Mouse (Mus musculus): ENCODE data around the gene Ppid. TPM values are rescaled to one million over a fixed set of nuclear protein-coding genes. Genes with fewer than 3 reads are reported as not detected.
A peak's percentile ranks its signal among the peaks of the same experiment; 100 is the strongest.
"Not testable (repeated sequence)": the region's sequence is repeated elsewhere in the genome, so short reads cannot be mapped to it uniquely, and the experiment has no call there.

The Ppid gene
- total and polyA plus RNA-seq, 2 experiments from 2014 or later = 90.5 to 135 TPM

DNA sequence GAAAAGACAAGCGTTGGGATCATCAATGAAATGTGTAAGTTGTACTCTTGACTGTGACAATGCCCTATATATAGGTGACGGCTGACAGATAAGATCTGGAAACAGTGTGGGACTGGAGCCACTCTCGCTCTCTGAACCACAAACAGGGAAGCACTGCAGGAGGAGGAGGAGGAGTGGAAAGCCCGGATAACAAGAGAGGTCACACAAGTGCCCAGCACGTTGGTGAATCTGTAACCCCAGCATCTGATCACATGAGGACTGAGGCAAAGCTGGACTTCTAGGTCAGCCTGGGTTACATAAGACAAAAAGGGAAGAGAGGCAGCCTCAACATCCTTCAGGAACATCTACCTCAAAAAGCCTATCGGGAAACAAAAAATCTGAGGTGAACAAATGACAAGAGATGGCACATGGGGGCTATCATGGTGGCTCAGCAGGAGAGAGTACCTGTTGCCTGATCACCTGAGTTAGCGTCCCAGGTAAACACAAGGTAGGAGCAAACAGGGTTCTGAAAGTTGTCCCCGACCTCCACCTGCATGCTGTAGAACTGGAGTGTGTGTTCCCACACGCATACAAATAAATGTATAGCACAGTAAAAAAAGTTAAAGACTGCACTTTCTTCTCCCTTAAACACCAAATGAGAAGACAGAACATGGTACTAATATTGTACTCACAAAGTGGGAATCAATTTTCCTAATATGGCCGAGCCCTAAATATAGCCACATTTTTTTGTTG is 26.1 kb upstream of the Ppid start:
- H3K36me3 ChIP-seq (ENCODE audit: insufficient read depth) = no peaks in the 10 kb centered on the region
- H3K27ac ChIP-seq (ENCODE audit: low read depth, low read length) = no peak overlapping the region
- no peaks in the 10 kb centered on the region for H3K27me3 ChIP-seq (ENCODE audit: insufficient read depth, low read length)
- TF ChIP-seq CTCF (IDR thresholded peaks at IDR 0.05; ENCODE audit: low read depth) = no peak
- whole genome bisulfite sequencing = 84% methylated on average over 10 of the region's 10 CpGs
- no peak overlapping the region for H3K9ac ChIP-seq
- no peak overlapping the region for H3K4me2 ChIP-seq (ENCODE audit: low read depth)
- no peaks in the 10 kb centered on the region; the same call in 1 of the 2 replicates for H3K4me1 ChIP-seq (ENCODE audit: insufficient read depth)
- no peaks in the 10 kb centered on the region for H3K9me3 ChIP-seq (ENCODE audit: low read length)
- ATAC-seq (no peak), DNase-seq (no peak)
- H3K4me3 ChIP-seq (ENCODE audit: low read depth, low read length) = no peak overlapping the region

DNA sequence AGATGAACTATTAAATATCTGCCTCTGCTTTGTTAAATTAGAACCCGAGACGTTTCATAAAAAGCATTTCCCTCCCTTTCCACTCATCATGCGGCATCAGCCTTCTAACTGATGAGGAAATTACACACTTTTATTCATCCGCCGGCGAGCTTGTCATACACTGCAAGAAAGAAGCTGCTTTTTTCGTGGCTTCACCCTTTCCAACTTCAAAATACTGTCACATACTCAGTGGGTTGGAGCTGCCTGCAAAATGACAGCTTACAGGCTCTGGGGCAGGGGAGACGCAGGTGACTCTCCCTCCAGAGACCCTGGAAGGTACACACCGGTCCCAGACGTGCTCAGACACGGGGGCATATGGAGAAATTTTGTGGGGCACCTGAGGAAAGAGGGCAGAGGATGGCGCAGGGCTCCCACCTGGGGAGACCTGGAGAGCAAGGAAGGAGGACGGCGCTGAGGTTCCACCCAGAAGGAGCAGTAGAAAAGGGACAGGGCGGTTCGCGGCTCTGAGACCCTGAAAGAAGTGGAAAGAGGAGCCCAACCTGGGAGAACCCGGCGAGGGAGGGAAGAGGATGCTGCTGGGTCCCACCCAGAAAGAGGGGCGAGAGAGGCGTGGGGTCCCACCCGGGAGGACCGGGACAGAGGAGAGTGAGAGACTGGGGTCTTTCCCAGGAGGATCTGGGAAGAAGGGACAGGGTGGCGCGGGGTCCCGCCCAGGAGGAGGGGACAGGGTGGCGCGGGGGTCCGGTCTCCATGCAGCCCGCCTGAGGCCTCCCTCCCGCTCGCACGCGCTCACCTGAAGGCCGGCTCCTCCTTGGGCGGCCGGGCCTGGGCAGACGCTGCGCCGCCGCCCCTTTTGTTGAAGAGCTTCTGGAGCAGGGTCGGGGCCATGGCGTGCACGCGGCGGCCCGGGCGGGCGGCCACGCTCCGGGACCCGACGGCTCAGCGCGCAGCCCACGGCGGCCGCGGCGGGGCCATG is 24.1 kb upstream of the Ppid start:
- H3K4me1 ChIP-seq (ENCODE audit: insufficient read depth) = no peaks in the 10 kb centered on the region; the same call in 1 of the 2 replicates
- peak overlapping the region; percentile 86 for H3K4me3 ChIP-seq (ENCODE audit: low read depth, low read length)
- peak; percentile 6; the same call in 1 of the 2 replicates for ATAC-seq
- 6% methylated on average over 46 of the region's 60 CpGs for WGBS
- H3K27ac ChIP-seq (ENCODE audit: low read depth, low read length) = peak overlapping the region; percentile 84
- TF ChIP-seq CTCF (IDR thresholded peaks at IDR 0.05; ENCODE audit: low read depth) = no peak
- peak; percentile 51 for DNase-seq
- H3K9ac ChIP-seq = peak overlapping the region; percentile 86
- no peaks in the 10 kb centered on the region for H3K9me3 ChIP-seq (ENCODE audit: low read length)
- no peaks in the 10 kb centered on the region for H3K36me3 ChIP-seq (ENCODE audit: insufficient read depth)
- H3K27me3 ChIP-seq (ENCODE audit: insufficient read depth, low read length) = no peaks in the 10 kb centered on the region
- H3K4me2 ChIP-seq (ENCODE audit: low read depth) = peak overlapping the region; percentile 62

DNA sequence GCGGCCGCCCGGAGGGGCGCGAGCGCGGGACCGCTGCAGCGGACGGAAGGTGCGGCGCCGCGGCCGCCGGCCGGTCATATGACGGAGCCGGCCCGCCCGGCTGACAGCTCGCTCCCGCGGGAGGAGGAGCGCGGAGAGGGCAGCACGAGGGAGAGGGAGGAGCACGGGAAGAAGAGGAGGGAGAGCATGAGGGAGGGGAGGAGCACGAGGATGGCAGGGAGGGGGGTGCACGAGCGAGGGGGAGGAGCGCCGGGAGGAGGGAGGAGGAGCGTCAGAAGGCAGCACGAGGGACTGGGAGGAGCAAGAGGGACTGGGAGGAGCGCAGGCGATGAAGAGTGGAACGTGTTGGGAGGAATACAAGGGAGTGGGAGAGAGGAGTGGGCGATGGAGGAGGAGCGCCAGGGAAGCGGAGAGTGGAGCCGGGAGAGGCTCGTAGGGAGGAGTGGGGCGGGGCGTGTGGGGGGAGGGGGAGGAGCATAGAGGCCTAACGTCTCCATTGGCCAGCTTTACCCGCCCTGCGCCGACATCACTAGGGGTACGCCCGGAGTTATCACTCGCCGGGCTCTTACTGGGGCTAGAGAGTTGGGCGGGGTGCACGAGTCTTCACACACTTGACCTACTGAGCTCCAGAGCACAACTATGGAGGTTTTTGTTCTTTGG is 23.3 kb upstream of the Ppid start, which contains the start of gene Fnip2:
Fnip2 (minus strand) TSS at position 94 of the 660 bp plus-strand sequence.
- peak within 1 kb of the TSS; percentile 62 for H3K4me2 ChIP-seq (ENCODE audit: low read depth)
- no peaks in the 10 kb centered on the region for H3K36me3 ChIP-seq (ENCODE audit: insufficient read depth)
- H3K9ac ChIP-seq = peak within 1 kb of the TSS; percentile 86
- no peaks in the 10 kb centered on the region; the same call in 1 of the 2 replicates for H3K4me1 ChIP-seq (ENCODE audit: insufficient read depth)
- H3K27me3 ChIP-seq (ENCODE audit: insufficient read depth, low read length) = no peaks in the 10 kb centered on the region
- peak within 1 kb of the TSS; percentile 86 for H3K4me3 ChIP-seq (ENCODE audit: low read depth, low read length)
- DNase-seq (peak; percentile 94), ATAC-seq (peak; percentile 94)
- H3K9me3 ChIP-seq (ENCODE audit: low read length) = no peaks in the 10 kb centered on the region
- 1% methylated on average over 53 of the region's 55 CpGs for WGBS
- H3K27ac ChIP-seq (ENCODE audit: low read depth, low read length) = peak within 1 kb of the TSS; percentile 84
- no peak for TF ChIP-seq CTCF (IDR thresholded peaks at IDR 0.05; ENCODE audit: low read depth)

DNA sequence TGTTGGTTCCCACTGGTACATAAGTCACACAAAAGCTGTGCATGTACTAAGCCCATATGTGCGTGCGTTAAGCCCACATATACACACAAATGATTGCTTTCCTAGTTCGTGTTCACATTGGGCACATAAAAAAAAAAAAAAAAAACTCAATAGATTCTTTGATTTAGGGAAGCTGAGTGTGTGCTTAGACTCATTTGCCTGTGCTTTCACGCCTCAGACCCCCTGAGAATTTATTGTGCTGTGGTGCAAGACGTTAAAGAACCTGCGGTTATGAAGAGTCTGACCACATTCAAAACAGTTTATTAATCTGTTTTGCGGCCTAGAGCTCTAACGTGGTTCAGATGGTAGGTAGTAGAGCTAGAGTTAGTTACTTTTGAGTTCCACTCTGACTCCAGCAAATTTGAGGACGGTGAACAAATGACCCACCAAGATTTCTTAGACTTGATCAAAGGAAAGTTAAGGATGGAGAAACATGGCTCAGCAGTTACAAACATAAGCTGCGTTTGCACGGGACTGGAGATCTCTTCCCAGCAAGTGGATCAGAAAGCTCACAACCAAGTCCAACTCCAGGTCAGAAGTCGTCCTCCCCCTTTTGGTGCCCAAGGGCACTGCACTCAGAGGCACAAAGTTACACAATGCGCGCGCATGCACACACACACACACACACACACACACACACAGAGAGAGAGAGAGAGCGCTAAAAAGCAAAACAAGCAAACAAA is 22.4 kb upstream of the Ppid start:
- peak overlapping the region; percentile 62; the same call in 1 of the 2 replicates for H3K4me2 ChIP-seq (ENCODE audit: low read depth)
- TF ChIP-seq CTCF (IDR thresholded peaks at IDR 0.05; ENCODE audit: low read depth) = no peak; the same call in 1 of the 2 replicates
- H3K27me3 ChIP-seq (ENCODE audit: insufficient read depth, low read length) = no peaks in the 10 kb centered on the region
- DNase-seq (no peak), ATAC-seq (no peak)
- no peaks in the 10 kb centered on the region; the same call in 1 of the 2 replicates for H3K4me1 ChIP-seq (ENCODE audit: insufficient read depth)
- no peaks in the 10 kb centered on the region for H3K36me3 ChIP-seq (ENCODE audit: insufficient read depth)
- no peak overlapping the region for H3K4me3 ChIP-seq (ENCODE audit: low read depth, low read length)
- WGBS = 80% methylated on average over 16 of the region's 16 CpGs
- H3K9ac ChIP-seq = no peak overlapping the region
- H3K27ac ChIP-seq (ENCODE audit: low read depth, low read length) = no peak overlapping the region
- H3K9me3 ChIP-seq (ENCODE audit: low read length) = no peaks in the 10 kb centered on the region

DNA sequence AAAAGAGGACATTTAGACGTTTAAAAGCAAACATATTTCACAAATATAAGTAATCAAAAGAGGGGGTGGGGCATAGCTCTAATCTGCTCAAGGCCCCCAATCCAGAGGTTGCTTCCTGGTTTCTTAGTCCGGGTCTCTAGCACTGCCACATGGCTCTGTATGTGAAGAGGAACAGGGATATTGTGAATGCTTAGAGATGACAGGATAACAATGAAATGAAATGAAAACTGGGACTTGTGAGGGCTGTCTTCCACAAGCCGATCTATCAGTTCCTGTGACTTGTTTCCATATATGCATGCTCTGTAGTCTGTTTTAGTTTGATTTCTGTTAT is 21.8 kb upstream of the Ppid start:
- ATAC-seq = no peak
- whole genome bisulfite sequencing = 87% methylated on average over 3 of the region's 3 CpGs
- no peaks in the 10 kb centered on the region; the same call in 1 of the 2 replicates for H3K4me1 ChIP-seq (ENCODE audit: insufficient read depth)

DNA sequence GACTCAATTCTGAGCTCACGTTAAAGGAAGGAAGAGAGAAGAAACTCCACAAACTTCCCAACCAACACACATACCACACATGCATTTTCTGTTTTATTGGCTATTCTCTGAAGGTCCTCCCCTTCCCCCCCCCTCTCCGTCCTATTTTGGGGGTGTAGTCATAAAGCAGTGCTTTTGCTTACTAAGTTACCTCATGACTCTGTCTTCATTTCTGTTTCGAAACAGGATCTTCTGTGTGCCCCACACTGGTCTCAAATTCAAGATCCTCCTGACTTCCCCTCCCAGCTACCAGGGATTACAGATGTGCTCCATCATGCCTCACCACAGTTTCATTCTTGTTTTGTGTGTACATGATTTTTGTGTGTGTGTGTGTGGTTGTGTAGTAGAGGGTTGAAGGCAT is 18.7 kb upstream of the Ppid start:
- Histone ChIP-seq H3K4me3 (ENCODE audit: low read depth, low read length) (no peak overlapping the region), H3K4me1 (ENCODE audit: insufficient read depth) (0 out of 2 replicates have a peak, but pooled peaks cover 4% of the 10 kb centered on the region)

More for the DNA sequence above, 21.8 kb upstream of the Ppid start:
- DNase-seq = no peak
- Histone ChIP-seq H3K27me3 (ENCODE audit: insufficient read depth, low read length) (no peaks in the 10 kb centered on the region), H3K27ac (ENCODE audit: low read depth, low read length) (no peak overlapping the region), H3K9ac (no peak overlapping the region), H3K9me3 (ENCODE audit: low read length) (no peaks in the 10 kb centered on the region), H3K4me2 (ENCODE audit: low read depth) (no peak overlapping the region), H3K36me3 (ENCODE audit: insufficient read depth) (no peaks in the 10 kb centered on the region), H3K4me3 (ENCODE audit: low read depth, low read length) (no peak overlapping the region)
- TF ChIP-seq CTCF (IDR thresholded peaks at IDR 0.05; ENCODE audit: low read depth) = no peak

DNA sequence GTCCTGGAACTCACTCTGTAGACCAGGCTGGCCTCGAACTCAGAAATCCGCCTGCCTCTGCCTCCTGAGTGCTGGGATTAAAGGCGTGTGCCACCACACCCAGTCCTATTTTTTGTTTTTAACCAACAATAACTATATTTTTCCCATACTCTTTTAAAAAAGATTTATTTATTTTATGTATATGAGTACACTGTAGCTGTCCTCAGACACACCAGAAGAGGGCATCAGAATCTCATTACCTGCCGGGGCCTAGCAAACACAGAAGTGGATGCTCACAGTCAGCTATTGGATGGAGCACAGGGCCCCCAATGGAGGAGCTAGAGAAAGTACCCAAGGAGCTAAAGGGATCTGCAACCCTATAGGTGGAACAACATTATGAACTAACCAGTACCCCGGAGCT is 17.8 kb upstream of the Ppid start:
- 94% methylated on average over 5 of the region's 5 CpGs for WGBS
- not testable (repeated sequence) for H3K4me1 ChIP-seq (ENCODE audit: insufficient read depth); H3K4me3 ChIP-seq (ENCODE audit: low read depth, low read length); H3K9me3 ChIP-seq (ENCODE audit: low read length); DNase-seq; H3K4me2 ChIP-seq (ENCODE audit: low read depth); H3K9ac ChIP-seq; H3K36me3 ChIP-seq (ENCODE audit: insufficient read depth); ATAC-seq; H3K27me3 ChIP-seq (ENCODE audit: insufficient read depth, low read length); H3K27ac ChIP-seq (ENCODE audit: low read depth, low read length)

More for the DNA sequence above, 18.7 kb upstream of the Ppid start:
- ATAC-seq (no peak), DNase-seq (no peak)
- no peak overlapping the region for H3K27ac ChIP-seq (ENCODE audit: low read depth, low read length)
- no peak overlapping the region for H3K9ac ChIP-seq
- H3K27me3 ChIP-seq (ENCODE audit: insufficient read depth, low read length) = no peaks in the 10 kb centered on the region
- no peaks in the 10 kb centered on the region for H3K9me3 ChIP-seq (ENCODE audit: low read length)
- WGBS = 82% methylated on average over 3 of the region's 3 CpGs
- no peaks in the 10 kb centered on the region for H3K36me3 ChIP-seq (ENCODE audit: insufficient read depth)
- no peak overlapping the region for H3K4me2 ChIP-seq (ENCODE audit: low read depth)
- no peak for TF ChIP-seq CTCF (IDR thresholded peaks at IDR 0.05; ENCODE audit: low read depth)
